Mouse (Mus musculus) heart, postnatal 25 days (tissue): Measurements from ENCODE around the gene Rab3gap1. TPM values are rescaled to one million over a fixed set of nuclear protein-coding genes. Genes with fewer than 3 reads are reported as not detected.

Source experiments
- DNase-seq: peaks from one replicate; pipeline ENCODE4 v3.0.0; 2022; ENCODE audit warnings: low spot score
- intact Hi-C: fragments of 180-260 bp; cut with DNase I; formaldehyde crosslinking; loops from one replicate; pipeline ENCODE4 v1.15.1; 2025
- total RNA-seq, 2 experiments: library from RNA; stranded (reverse); gene quantifications; 2 replicates each; pipeline ENCODE4 v1.2.3; 2021

The Rab3gap1 gene
- total RNA-seq, 2 experiments from 2014 or later = 35.0 to 38.0 TPM

GRCm38 (mm10) chr1:127975676-127976075 lies 107.1 kb downstream of the Rab3gap1 start:
- intact Hi-C loops = no loop called here
- DNase-seq = no peak

GRCm38 (mm10) chr1:127976106-127976505 lies 107.5 kb downstream of the Rab3gap1 start:
- no peak for DNase-seq
- intact Hi-C loops = no loop called here

GRCm38 (mm10) chr1:127978125-127978524 lies 109.6 kb downstream of the Rab3gap1 start:
- intact Hi-C loops = no loop called here
- DNase-seq = no peak

GRCm38 (mm10) chr1:127980911-127981559 lies 112.5 kb downstream of the Rab3gap1 start:
- intact Hi-C loops = no loop called here
- DNase-seq = no peak

- DNase-seq = no peak
- intact Hi-C loops = no loop called here
These were observed 113.7 kb downstream of the Rab3gap1 start for GRCm38 (mm10) chr1:127982268-127982667.

- intact Hi-C loops = no loop called here
- DNase-seq = no peak
These were observed 114.9 kb downstream of the Rab3gap1 start for GRCm38 (mm10) chr1:127983274-127983993.

- no peak for DNase-seq
- intact Hi-C loops = no loop called here
These were observed 116.8 kb downstream of the Rab3gap1 start for GRCm38 (mm10) chr1:127985391-127985790.

- no peak for DNase-seq
- intact Hi-C loops = no loop called here
These were observed 119.7 kb downstream of the Rab3gap1 start for GRCm38 (mm10) chr1:127988246-127988645.

- no peak for DNase-seq
- intact Hi-C loops = no loop called here
These were observed 120.8 kb downstream of the Rab3gap1 start for GRCm38 (mm10) chr1:127989387-127989786.

- DNase-seq = no peak
- intact Hi-C loops = no loop called here
These were observed 121.5 kb downstream of the Rab3gap1 start for GRCm38 (mm10) chr1:127989876-127990731.

Other genes starting within 250 kb of the Rab3gap1 start
- gene Tmem163, start 189.2 kb upstream of the Rab3gap1 start, total RNA-seq = 10 to 100 TPM in 1 of 2 experiments, 1 to 10 TPM in 1; 8.3 to 12.1 TPM
- under 1 TPM in 1 of 2 experiments, not detected in 1; 0.39 TPM for gene Acmsd, start 139.4 kb upstream of the Rab3gap1 start, total RNA-seq
- gene Ccnt2, start 94.6 kb upstream of the Rab3gap1 start, total RNA-seq = 10 to 100 TPM; 28.0 to 28.2 TPM
- gene Map3k19, start 13.7 kb upstream of the Rab3gap1 start, total RNA-seq = not detected
- gene Zranb3, start 234.3 kb downstream of the Rab3gap1 start, total RNA-seq = 1 to 10 TPM; 3.5 to 3.8 TPM
- gene R3hdm1, start 234.5 kb downstream of the Rab3gap1 start, total RNA-seq = 10 to 100 TPM; 50.2 to 51.6 TPM